In genomic region chr5:106948683-106949082, GRCm38 (mm10) we compare ENCODE assay signal across 31 mouse cellular contexts. TPM values are rescaled to one million over a fixed set of nuclear protein-coding genes. Genes with fewer than 3 reads are reported as not detected.
"Had no signal": no experiment of that assay in that cellular context is flagged by ENCODE, and none has a peak within 500 bp of the region (broad histone marks: within the 10 kb centered on the region; RNA-seq: fewer than 3 reads in every experiment).

No protein-coding gene starts in this region.

- H3K27ac ChIP-seq: embryonic facial prominence, embryonic 10.5 days; embryonic facial prominence, embryonic 12.5 days; embryonic facial prominence, embryonic 13.5 days; embryonic facial prominence, embryonic 15.5 days; forebrain, embryonic 10.5 days; forebrain, embryonic 12.5 days; forebrain, embryonic 13.5 days; forebrain, embryonic 15.5 days; gastrocnemius, adult 2 months; heart, adult 2 months had no signal

- H3K4me1 ChIP-seq: embryonic facial prominence, embryonic 10.5 days; embryonic facial prominence, embryonic 12.5 days; embryonic facial prominence, embryonic 13.5 days; embryonic facial prominence, embryonic 15.5 days; forebrain, embryonic 10.5 days; forebrain, embryonic 12.5 days; forebrain, embryonic 13.5 days; forebrain, embryonic 15.5 days had no signal

- H3K27me3 ChIP-seq: embryonic facial prominence, embryonic 12.5 days; embryonic facial prominence, embryonic 13.5 days; embryonic facial prominence, embryonic 15.5 days; forebrain, embryonic 12.5 days; forebrain, embryonic 13.5 days; forebrain, embryonic 15.5 days had no signal

- H3K9ac ChIP-seq: embryonic facial prominence, embryonic 12.5 days; embryonic facial prominence, embryonic 13.5 days; embryonic facial prominence, embryonic 15.5 days; forebrain, embryonic 12.5 days; forebrain, embryonic 13.5 days; forebrain, embryonic 15.5 days; forebrain, postnatal 0 days had no signal

- ATAC-seq: forebrain, embryonic 13.5 days; forebrain, embryonic 14.5 days; forebrain, embryonic 15.5 days; forebrain, embryonic 16.5 days; forebrain, postnatal 0 days had no signal

- H3K9me3 ChIP-seq: embryonic facial prominence, embryonic 10.5 days; embryonic facial prominence, embryonic 12.5 days; embryonic facial prominence, embryonic 13.5 days; embryonic facial prominence, embryonic 15.5 days; forebrain, embryonic 10.5 days; forebrain, embryonic 12.5 days; forebrain, embryonic 15.5 days had no signal

- DNase-seq: cerebellum, adult 9-10 months; cerebellum, adult 9-11 months; cerebellum, postnatal 10 days; cerebellum, postnatal 14 days; cerebellum, postnatal 25 days; cerebellum, postnatal 36 days; embryo, embryonic 11 days; forebrain, postnatal 0 days; gastrocnemius, adult 2 months; gastrocnemius, postnatal 10 days; gastrocnemius, postnatal 14 days; gastrocnemius, postnatal 25 days; gastrocnemius, postnatal 36 days; heart, adult 11 months; heart, adult 18-20 months; heart, adult 2 months had no signal

- H3K36me3 ChIP-seq: embryonic facial prominence, embryonic 10.5 days; embryonic facial prominence, embryonic 12.5 days; embryonic facial prominence, embryonic 13.5 days; embryonic facial prominence, embryonic 15.5 days; forebrain, embryonic 10.5 days; forebrain, embryonic 12.5 days; forebrain, embryonic 15.5 days had no signal

- H3K4me3 ChIP-seq: embryonic facial prominence, embryonic 10.5 days; embryonic facial prominence, embryonic 12.5 days; embryonic facial prominence, embryonic 13.5 days; embryonic facial prominence, embryonic 15.5 days; erythroblast, embryonic 14.5 days; forebrain, embryonic 10.5 days; forebrain, embryonic 12.5 days; forebrain, embryonic 13.5 days; forebrain, embryonic 15.5 days; gastrocnemius, adult 2 months; heart, adult 2 months had no signal

RNA-seq across cellular contexts. Expression of gene Hfm1, which starts 22.6 kb away (rescaled TPM):
- total RNA-seq: gastrocnemius, adult 18-20 months; gastrocnemius, adult 2 months; gastrocnemius, adult 8-10 months; gastrocnemius, postnatal 10 days; gastrocnemius, postnatal 14 days; gastrocnemius, postnatal 25 days; gastrocnemius, postnatal 36 days; gastrocnemius, postnatal 4 days; granulocyte monocyte progenitor cell, adult 5-6 weeks; heart, adult 18-20 months; heart, adult 2 months had no signal
- polyA plus RNA-seq: erythroblast, embryonic 14.5 days; heart, adult 2 months had no signal
